Mouse (Mus musculus): ENCODE measurements around the gene Fgfr1op2. TPM values are rescaled to one million over a fixed set of nuclear protein-coding genes. Genes with fewer than 3 reads are reported as not detected.

Gene Fgfr1op2
- polyA plus RNA-seq (2014; fragmentation: Nextera tagmentation; extraction: Ambion mirVana): 77.1 and 78.9 TPM in 2 replicates

GRCm38 (mm10) chr6:146576903-146577302 is at the start of gene Fgfr1op2:
Fgfr1op2 (plus strand) TSS chr6:146577203.
- no peak for DNase-seq (ENCODE audit: low spot score, missing footprints)
- Histone ChIP-seq H3K36me3 (ENCODE audit: control insufficient read depth, insufficient read depth, low read length) (no peaks in the 10 kb centered on the region), H3K4me1 (ENCODE audit: control insufficient read depth, insufficient read depth, low read length) (peaks cover 14% of the 10 kb centered on the region), H3K27me3 (ENCODE audit: control insufficient read depth, insufficient read depth, low read length) (no peaks in the 10 kb centered on the region), H3K27ac (ENCODE audit: low read depth, low read length) (peak within 1 kb of the TSS; percentile 74), H3K4me3 (ENCODE audit: low read depth, low read length) (peak within 1 kb of the TSS; percentile 96), H3K9me3 (ENCODE audit: control insufficient read depth, low read length) (no peaks in the 10 kb centered on the region), H3K4me2 (peak within 1 kb of the TSS; percentile 83), H3K9ac (ENCODE audit: low read length) (peak within 1 kb of the TSS; percentile 93)
- WGBS: under 1% methylated on average over 13 of the region's 13 CpGs
- ATAC-seq (ENCODE audit: low FRiP score): no peak

- no peak overlapping the region for H3K4me2 ChIP-seq
- DNase-seq (ENCODE audit: low spot score, missing footprints): no peak
- no peaks in the 10 kb centered on the region for H3K9me3 ChIP-seq (ENCODE audit: control insufficient read depth, low read length)
- H3K4me1 ChIP-seq (ENCODE audit: control insufficient read depth, insufficient read depth, low read length): no peaks in the 10 kb centered on the region
- no peak overlapping the region for H3K4me3 ChIP-seq (ENCODE audit: low read depth, low read length)
- no peak overlapping the region for H3K27ac ChIP-seq (ENCODE audit: low read depth, low read length)
- 94% methylated on average over 2 of the region's 2 CpGs for WGBS
- H3K9ac ChIP-seq (ENCODE audit: low read length): no peak overlapping the region
- no peak for ATAC-seq (ENCODE audit: low FRiP score)
- H3K27me3 ChIP-seq (ENCODE audit: control insufficient read depth, insufficient read depth, low read length): no peaks in the 10 kb centered on the region
- no peaks in the 10 kb centered on the region for H3K36me3 ChIP-seq (ENCODE audit: control insufficient read depth, insufficient read depth, low read length)
These were observed 49.5 kb upstream of the Fgfr1op2 start for GRCm38 (mm10) chr6:146527537-146527936.

GRCm38 (mm10) chr6:146530363-146530762 is 46.6 kb upstream of the Fgfr1op2 start:
- no peak overlapping the region for H3K9ac ChIP-seq (ENCODE audit: low read length)
- DNase-seq (ENCODE audit: low spot score, missing footprints) (peak; percentile 19), ATAC-seq (ENCODE audit: low FRiP score) (no peak)
- H3K4me3 ChIP-seq (ENCODE audit: low read depth, low read length): no peak overlapping the region
- no peaks in the 10 kb centered on the region for H3K36me3 ChIP-seq (ENCODE audit: control insufficient read depth, insufficient read depth, low read length)
- H3K9me3 ChIP-seq (ENCODE audit: control insufficient read depth, low read length): no peaks in the 10 kb centered on the region
- H3K27me3 ChIP-seq (ENCODE audit: control insufficient read depth, insufficient read depth, low read length): no peaks in the 10 kb centered on the region
- H3K4me1 ChIP-seq (ENCODE audit: control insufficient read depth, insufficient read depth, low read length): no peaks in the 10 kb centered on the region
- 90% methylated on average over 7 of the region's 7 CpGs for WGBS
- no peak overlapping the region for H3K4me2 ChIP-seq
- no peak overlapping the region for H3K27ac ChIP-seq (ENCODE audit: low read depth, low read length)

GRCm38 (mm10) chr6:146530769-146531168 is 46.2 kb upstream of the Fgfr1op2 start:
- Histone ChIP-seq H3K27ac (ENCODE audit: low read depth, low read length) (no peak overlapping the region), H3K4me2 (no peak overlapping the region), H3K4me3 (ENCODE audit: low read depth, low read length) (no peak overlapping the region), H3K36me3 (ENCODE audit: control insufficient read depth, insufficient read depth, low read length) (no peaks in the 10 kb centered on the region), H3K4me1 (ENCODE audit: control insufficient read depth, insufficient read depth, low read length) (no peaks in the 10 kb centered on the region), H3K27me3 (ENCODE audit: control insufficient read depth, insufficient read depth, low read length) (no peaks in the 10 kb centered on the region), H3K9ac (ENCODE audit: low read length) (no peak overlapping the region), H3K9me3 (ENCODE audit: control insufficient read depth, low read length) (no peaks in the 10 kb centered on the region)
- WGBS: 89% methylated on average over 5 of the region's 5 CpGs
- no peak for DNase-seq (ENCODE audit: low spot score, missing footprints)
- ATAC-seq (ENCODE audit: low FRiP score): no peak

- H3K4me2 ChIP-seq: no peak overlapping the region
- 94% methylated on average over 4 of the region's 4 CpGs for WGBS
- no peak overlapping the region for H3K27ac ChIP-seq (ENCODE audit: low read depth, low read length)
- no peaks in the 10 kb centered on the region for H3K4me1 ChIP-seq (ENCODE audit: control insufficient read depth, insufficient read depth, low read length)
- H3K4me3 ChIP-seq (ENCODE audit: low read depth, low read length): no peak overlapping the region
- ATAC-seq (ENCODE audit: low FRiP score) (no peak), DNase-seq (ENCODE audit: low spot score, missing footprints) (no peak)
- no peak overlapping the region for H3K9ac ChIP-seq (ENCODE audit: low read length)
- H3K27me3 ChIP-seq (ENCODE audit: control insufficient read depth, insufficient read depth, low read length): no peaks in the 10 kb centered on the region
- H3K9me3 ChIP-seq (ENCODE audit: control insufficient read depth, low read length): no peaks in the 10 kb centered on the region
- H3K36me3 ChIP-seq (ENCODE audit: control insufficient read depth, insufficient read depth, low read length): no peaks in the 10 kb centered on the region
These were observed 43.9 kb upstream of the Fgfr1op2 start for GRCm38 (mm10) chr6:146533146-146533545.

- no peak overlapping the region for H3K9ac ChIP-seq (ENCODE audit: low read length)
- ATAC-seq (ENCODE audit: low FRiP score) (no peak), DNase-seq (ENCODE audit: low spot score, missing footprints) (no peak)
- H3K27me3 ChIP-seq (ENCODE audit: control insufficient read depth, insufficient read depth, low read length): no peaks in the 10 kb centered on the region
- no peak overlapping the region for H3K4me2 ChIP-seq
- 96% methylated on average over 5 of the region's 5 CpGs for WGBS
- H3K36me3 ChIP-seq (ENCODE audit: control insufficient read depth, insufficient read depth, low read length): no peaks in the 10 kb centered on the region
- H3K4me1 ChIP-seq (ENCODE audit: control insufficient read depth, insufficient read depth, low read length): no peaks in the 10 kb centered on the region
- H3K9me3 ChIP-seq (ENCODE audit: control insufficient read depth, low read length): no peaks in the 10 kb centered on the region
- H3K27ac ChIP-seq (ENCODE audit: low read depth, low read length): no peak overlapping the region
- H3K4me3 ChIP-seq (ENCODE audit: low read depth, low read length): no peak overlapping the region
These were observed 41.5 kb upstream of the Fgfr1op2 start for GRCm38 (mm10) chr6:146535501-146535900.

GRCm38 (mm10) chr6:146537111-146537510 is 39.9 kb upstream of the Fgfr1op2 start:
- no peak for DNase-seq (ENCODE audit: low spot score, missing footprints)

GRCm38 (mm10) chr6:146538071-146538470 is 38.9 kb upstream of the Fgfr1op2 start:
- no peak for DNase-seq (ENCODE audit: low spot score, missing footprints)
- no peak overlapping the region for H3K4me3 ChIP-seq (ENCODE audit: low read depth, low read length)
- ATAC-seq (ENCODE audit: low FRiP score): no peak
- WGBS: 75% methylated on average over 2 of the region's 2 CpGs
- H3K4me1 ChIP-seq (ENCODE audit: control insufficient read depth, insufficient read depth, low read length): no peaks in the 10 kb centered on the region
- no peaks in the 10 kb centered on the region for H3K27me3 ChIP-seq (ENCODE audit: control insufficient read depth, insufficient read depth, low read length)
- H3K36me3 ChIP-seq (ENCODE audit: control insufficient read depth, insufficient read depth, low read length): no peaks in the 10 kb centered on the region
- H3K4me2 ChIP-seq: no peak overlapping the region
- H3K9ac ChIP-seq (ENCODE audit: low read length): no peak overlapping the region
- H3K27ac ChIP-seq (ENCODE audit: low read depth, low read length): no peak overlapping the region
- H3K9me3 ChIP-seq (ENCODE audit: control insufficient read depth, low read length): no peaks in the 10 kb centered on the region

More at GRCm38 (mm10) chr6:146537111-146537510, 39.9 kb upstream of the Fgfr1op2 start:
- WGBS: 89% methylated on average over 4 of the region's 4 CpGs
- Histone ChIP-seq H3K9me3 (ENCODE audit: control insufficient read depth, low read length) (no peaks in the 10 kb centered on the region), H3K27ac (ENCODE audit: low read depth, low read length) (no peak overlapping the region), H3K27me3 (ENCODE audit: control insufficient read depth, insufficient read depth, low read length) (no peaks in the 10 kb centered on the region), H3K36me3 (ENCODE audit: control insufficient read depth, insufficient read depth, low read length) (no peaks in the 10 kb centered on the region), H3K4me3 (ENCODE audit: low read depth, low read length) (no peak overlapping the region), H3K4me2 (no peak overlapping the region), H3K9ac (ENCODE audit: low read length) (no peak overlapping the region), H3K4me1 (ENCODE audit: control insufficient read depth, insufficient read depth, low read length) (no peaks in the 10 kb centered on the region)
- ATAC-seq (ENCODE audit: low FRiP score): no peak

- H3K9ac ChIP-seq (ENCODE audit: low read length): no peak overlapping the region
- H3K9me3 ChIP-seq (ENCODE audit: control insufficient read depth, low read length): no peaks in the 10 kb centered on the region
- no peaks in the 10 kb centered on the region for H3K36me3 ChIP-seq (ENCODE audit: control insufficient read depth, insufficient read depth, low read length)
- H3K4me2 ChIP-seq: no peak overlapping the region
- H3K4me3 ChIP-seq (ENCODE audit: low read depth, low read length): no peak overlapping the region
- WGBS: 60% methylated on average over 4 of the region's 4 CpGs
- H3K27ac ChIP-seq (ENCODE audit: low read depth, low read length): no peak overlapping the region
- DNase-seq (ENCODE audit: low spot score, missing footprints) (no peak), ATAC-seq (ENCODE audit: low FRiP score) (no peak)
- no peaks in the 10 kb centered on the region for H3K27me3 ChIP-seq (ENCODE audit: control insufficient read depth, insufficient read depth, low read length)
- no peaks in the 10 kb centered on the region for H3K4me1 ChIP-seq (ENCODE audit: control insufficient read depth, insufficient read depth, low read length)
These were observed 38.3 kb upstream of the Fgfr1op2 start for GRCm38 (mm10) chr6:146538661-146539060.

GRCm38 (mm10) chr6:146540386-146540785 is 36.6 kb upstream of the Fgfr1op2 start:
- DNase-seq (ENCODE audit: low spot score, missing footprints) (no peak), ATAC-seq (ENCODE audit: low FRiP score) (no peak)
- Histone ChIP-seq H3K4me3 (ENCODE audit: low read depth, low read length) (no peak overlapping the region), H3K27me3 (ENCODE audit: control insufficient read depth, insufficient read depth, low read length) (no peaks in the 10 kb centered on the region), H3K9me3 (ENCODE audit: control insufficient read depth, low read length) (no peaks in the 10 kb centered on the region), H3K36me3 (ENCODE audit: control insufficient read depth, insufficient read depth, low read length) (no peaks in the 10 kb centered on the region), H3K4me2 (no peak overlapping the region), H3K4me1 (ENCODE audit: control insufficient read depth, insufficient read depth, low read length) (no peaks in the 10 kb centered on the region), H3K27ac (ENCODE audit: low read depth, low read length) (no peak overlapping the region), H3K9ac (ENCODE audit: low read length) (no peak overlapping the region)
- 88% methylated on average over 3 of the region's 3 CpGs for WGBS

Measured in midbrain, embryonic 11.5 days (tissue).